Comparison of ENCODE assay signal across 9 mouse cellular contexts in genomic region chr4:117096666-117097065, GRCm38 (mm10). TPM values are rescaled to one million over a fixed set of nuclear protein-coding genes. Genes with fewer than 3 reads are reported as not detected.
DNase-seq lines count a peak whose midpoint lies in the region; ATAC-seq lines count a peak whose summit lies in the region.
"Had no signal": no experiment of that assay in that cellular context is flagged by ENCODE, and none has a peak within 500 bp of the region (broad histone marks: within the 10 kb centered on the region; RNA-seq: fewer than 3 reads in every experiment).

No protein-coding gene starts in this region.

- ATAC-seq in embryonic facial prominence, embryonic 13.5 days (ENCODE audit: insufficient number of reproducible peaks, insufficient read depth, low FRiP score, low TSS enrichment, low read depth), result no peak
- ATAC-seq in hindbrain, embryonic 14.5 days (ENCODE audit: low FRiP score), result no peak
- ATAC-seq in midbrain, embryonic 15.5 days (replicated peaks), result no peak

- 12% methylated on average over 5 of the region's 5 CpGs for WGBS in embryonic facial prominence, embryonic 13.5 days
- 13% methylated on average over 5 of the region's 5 CpGs for WGBS in hindbrain, embryonic 14.5 days
- 13% methylated on average over 5 of the region's 5 CpGs for WGBS in midbrain, embryonic 15.5 days

- H3K27ac ChIP-seq in embryonic facial prominence, embryonic 13.5 days, result peak overlapping the region; percentile 78
- no peak overlapping the region for H3K27ac ChIP-seq in hindbrain, embryonic 14.5 days
- peak overlapping the region; percentile 51 for H3K27ac ChIP-seq in midbrain, embryonic 15.5 days

- peak overlapping the region; percentile 65 for H3K4me3 ChIP-seq in embryonic facial prominence, embryonic 13.5 days
- H3K4me3 ChIP-seq in hindbrain, embryonic 14.5 days (replicated peaks; ENCODE audit: low read length), result peak overlapping the region; percentile 75
- peak overlapping the region; percentile 71 for H3K4me3 ChIP-seq in midbrain, embryonic 15.5 days

- peak; percentile 42 for DNase-seq in adrenal gland, postnatal 10 days
- DNase-seq in adrenal gland, postnatal 4 days (ENCODE audit: low spot score in 2 of 2), result no peak
- no peak for DNase-seq in hindbrain, embryonic 14.5 days (ENCODE audit: low spot score)
- no peak for DNase-seq in Muller cell, postnatal 12 days (ENCODE audit: inconsistent ontology term)
- no peak for DNase-seq in cerebellum, adult 18-20 months
- DNase-seq in layer of hippocampus, adult 8-10 months (ENCODE audit: low spot score in 2 of 2), result no peak

- H3K9ac ChIP-seq in embryonic facial prominence, embryonic 13.5 days, result peak overlapping the region; percentile 74
- peak overlapping the region; percentile 88 for H3K9ac ChIP-seq in hindbrain, embryonic 14.5 days
- peak overlapping the region; percentile 72 for H3K9ac ChIP-seq in midbrain, embryonic 15.5 days

- peaks cover 57% of the 10 kb centered on the region for H3K4me1 ChIP-seq in embryonic facial prominence, embryonic 13.5 days
- H3K4me1 ChIP-seq in hindbrain, embryonic 14.5 days (replicated peaks; ENCODE audit: control insufficient read depth, insufficient read depth, low read length), result peaks cover 23% of the 10 kb centered on the region
- peaks cover 21% of the 10 kb centered on the region for H3K4me1 ChIP-seq in midbrain, embryonic 15.5 days

- peaks cover 7% of the 10 kb centered on the region; the same call in 1 of the 2 replicates for H3K36me3 ChIP-seq in embryonic facial prominence, embryonic 13.5 days
- H3K36me3 ChIP-seq in hindbrain, embryonic 14.5 days (replicated peaks; ENCODE audit: control insufficient read depth, insufficient read depth), result peaks cover 6% of the 10 kb centered on the region; the same call in 1 of the 2 replicates
- H3K36me3 ChIP-seq in midbrain, embryonic 15.5 days (replicated peaks), result no peaks in the 10 kb centered on the region

- H3K9me3 ChIP-seq in embryonic facial prominence, embryonic 13.5 days, result no peaks in the 10 kb centered on the region
- H3K9me3 ChIP-seq in hindbrain, embryonic 14.5 days (ENCODE audit: control insufficient read depth, low read length), result no peaks in the 10 kb centered on the region
- no peaks in the 10 kb centered on the region for H3K9me3 ChIP-seq in midbrain, embryonic 15.5 days

- no peaks in the 10 kb centered on the region for H3K27me3 ChIP-seq in embryonic facial prominence, embryonic 13.5 days
- H3K27me3 ChIP-seq in hindbrain, embryonic 14.5 days (ENCODE audit: control insufficient read depth, insufficient read depth, low read length), result 0 out of 2 replicates have a peak, but pooled peaks cover 3% of the 10 kb centered on the region
- no peaks in the 10 kb centered on the region for H3K27me3 ChIP-seq in midbrain, embryonic 15.5 days (replicated peaks)

- peak overlapping the region; percentile 96 for H3K4me2 ChIP-seq in embryonic facial prominence, embryonic 13.5 days
- H3K4me2 ChIP-seq in hindbrain, embryonic 14.5 days (replicated peaks), result peak overlapping the region; percentile 96
- peak overlapping the region; percentile 93 for H3K4me2 ChIP-seq in midbrain, embryonic 15.5 days

RNA-seq across cellular contexts. Expression of gene Ptch2, which starts 0.8 kb away (rescaled TPM):
- total RNA-seq in adrenal gland, postnatal 10 days (2021), result 1 to 10 TPM; 5.1 to 7.8 TPM
- 10 to 100 TPM; 13.3 to 14.2 TPM for total RNA-seq in adrenal gland, postnatal 4 days (2021)
- 20.5 and 26.8 TPM in 2 replicates for polyA plus RNA-seq in embryonic facial prominence, embryonic 13.5 days (2015; fragmentation: Nextera tagmentation; extraction: Ambion mirVana)
- 5.6 and 7.7 TPM in 2 replicates for polyA plus RNA-seq in hindbrain, embryonic 14.5 days (2014; fragmentation: Nextera tagmentation; extraction: Ambion mirVana)
- 7.7 and 9.0 TPM in 2 replicates for polyA plus RNA-seq in midbrain, embryonic 15.5 days (2015; fragmentation: Nextera tagmentation; extraction: Ambion mirVana)
- 1 to 10 TPM; 1.7 to 3.4 (median 2.2) TPM for total RNA-seq in layer of hippocampus, adult 8-10 months (2022)

RNA-seq across cellular contexts. Expression of gene Btbd19, which starts 28.9 kb away (rescaled TPM):
- total RNA-seq in adrenal gland, postnatal 10 days (2021), result 1 to 10 TPM; 6.0 to 6.4 TPM
- total RNA-seq in adrenal gland, postnatal 4 days (2021), result 10 to 100 TPM in 1 of 2 experiments, 1 to 10 TPM in 1; 9.1 to 10.8 TPM
- polyA plus RNA-seq in embryonic facial prominence, embryonic 13.5 days (2015; fragmentation: Nextera tagmentation; extraction: Ambion mirVana), result 5.8 and 6.2 TPM in 2 replicates
- polyA plus RNA-seq in hindbrain, embryonic 14.5 days (2014; fragmentation: Nextera tagmentation; extraction: Ambion mirVana), result 3.1 and 3.2 TPM in 2 replicates
- 3.9 and 4.3 TPM in 2 replicates for polyA plus RNA-seq in midbrain, embryonic 15.5 days (2015; fragmentation: Nextera tagmentation; extraction: Ambion mirVana)
- 10 to 100 TPM; 12.9 to 18.3 (median 16.2) TPM for total RNA-seq in layer of hippocampus, adult 8-10 months (2022)

RNA-seq across cellular contexts. Expression of gene Tctex1d4, which starts 29.9 kb away (rescaled TPM):
- not detected for total RNA-seq in adrenal gland, postnatal 10 days (2021)
- not detected for total RNA-seq in adrenal gland, postnatal 4 days (2021)
- polyA plus RNA-seq in embryonic facial prominence, embryonic 13.5 days (2015; fragmentation: Nextera tagmentation; extraction: Ambion mirVana), result not detected in 2 replicates
- 0.82 and 1.6 TPM in 2 replicates for polyA plus RNA-seq in hindbrain, embryonic 14.5 days (2014; fragmentation: Nextera tagmentation; extraction: Ambion mirVana)
- 0.42 TPM in 1 of 2 replicates, not detected in the other for polyA plus RNA-seq in midbrain, embryonic 15.5 days (2015; fragmentation: Nextera tagmentation; extraction: Ambion mirVana)
- under 1 TPM; 0.74 to 0.81 (median 0.78) TPM for total RNA-seq in layer of hippocampus, adult 8-10 months (2022)
- total RNA-seq: neutrophil, adult 5-6 weeks had no signal

RNA-seq across cellular contexts. Expression of gene Plk3, which starts 37.1 kb away (rescaled TPM):
- 10 to 100 TPM in 1 of 2 experiments, 1 to 10 TPM in 1; 4.2 to 13.5 TPM for total RNA-seq in adrenal gland, postnatal 10 days (2021)
- total RNA-seq in adrenal gland, postnatal 4 days (2021), result 1 to 10 TPM; 4.8 to 5.7 TPM
- 3.2 and 3.3 TPM in 2 replicates for polyA plus RNA-seq in embryonic facial prominence, embryonic 13.5 days (2015; fragmentation: Nextera tagmentation; extraction: Ambion mirVana)
- polyA plus RNA-seq in hindbrain, embryonic 14.5 days (2014; fragmentation: Nextera tagmentation; extraction: Ambion mirVana), result 17.4 and 21.7 TPM in 2 replicates
- 19.1 and 19.3 TPM in 2 replicates for polyA plus RNA-seq in midbrain, embryonic 15.5 days (2015; fragmentation: Nextera tagmentation; extraction: Ambion mirVana)
- 1 to 10 TPM; 9.0 to 10.0 (median 9.6) TPM for total RNA-seq in layer of hippocampus, adult 8-10 months (2022)

RNA-seq across cellular contexts. Expression of gene Rps8, which starts 59.4 kb away (rescaled TPM):
- total RNA-seq in adrenal gland, postnatal 10 days (2021), result 1,000 to 10,000 TPM; 1,173 to 1,206 TPM
- 1,000 to 10,000 TPM; 1,506 to 1,548 TPM for total RNA-seq in adrenal gland, postnatal 4 days (2021)
- polyA plus RNA-seq in embryonic facial prominence, embryonic 13.5 days (2015; fragmentation: Nextera tagmentation; extraction: Ambion mirVana), result 1,074 and 1,114 TPM in 2 replicates
- 549 and 672 TPM in 2 replicates for polyA plus RNA-seq in hindbrain, embryonic 14.5 days (2014; fragmentation: Nextera tagmentation; extraction: Ambion mirVana)
- polyA plus RNA-seq in midbrain, embryonic 15.5 days (2015; fragmentation: Nextera tagmentation; extraction: Ambion mirVana), result 430 and 431 TPM in 2 replicates
- total RNA-seq in layer of hippocampus, adult 8-10 months (2022), result 100 to 1,000 TPM; 448 to 635 (median 527) TPM
